Mouse (Mus musculus): ENCODE results near the gene Olfr1243. TPM values are rescaled to one million over a fixed set of nuclear protein-coding genes. Genes with fewer than 3 reads are reported as not detected.
"Not testable (repeated sequence)": the region's sequence is repeated elsewhere in the genome, so short reads cannot be mapped to it uniquely, and the experiment has no call there.

The Olfr1243 gene
- not detected for total RNA-seq (2021)
- long read RNA-seq, experiment 1: 0 reads
- long read RNA-seq, experiment 2: 0 reads

DNA sequence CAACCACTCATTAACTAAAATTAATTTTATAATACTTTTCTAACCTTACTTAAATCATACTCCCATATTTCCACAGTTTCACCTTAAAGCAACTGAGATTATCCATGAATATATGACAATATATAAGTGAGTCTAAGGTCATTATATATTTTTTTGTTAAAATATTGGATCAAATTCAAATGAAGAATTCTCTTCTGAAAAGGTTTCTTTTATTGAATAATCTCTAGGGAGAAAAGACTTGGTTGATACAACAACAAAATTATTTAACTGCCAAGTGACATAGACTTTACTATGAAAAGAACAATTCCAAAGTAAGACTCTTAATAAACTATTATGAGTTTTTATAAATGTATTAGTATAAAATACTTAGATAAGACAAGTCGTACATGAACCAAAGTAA lies at the start of gene Olfr1243:
TSS of gene Olfr1243 (minus strand) at position 101 of the 400 bp plus-strand sequence.
- no peak for DNase-seq
- intact Hi-C loops (cut with DNase I): no loop called here

DNA sequence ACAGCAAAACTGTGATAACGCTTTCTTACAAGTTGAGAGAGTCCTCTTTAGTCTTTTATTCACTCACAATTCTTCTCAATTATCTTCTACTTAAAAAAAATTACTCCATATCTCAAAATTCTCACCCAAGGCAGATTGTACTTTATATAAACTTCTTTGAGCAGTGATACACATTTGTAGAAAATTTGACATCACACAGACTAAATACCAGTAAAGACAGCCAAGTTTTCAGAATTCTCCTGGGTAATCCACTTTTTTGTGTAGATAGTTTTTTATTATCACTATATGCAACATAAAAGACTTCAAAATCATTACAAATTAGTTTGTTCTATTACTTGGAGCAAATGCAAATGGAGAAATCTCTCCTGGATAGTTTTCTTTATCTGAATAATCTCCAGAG lies 47.1 kb upstream of the Olfr1243 start, which contains the start of gene Olfr1245:
TSS of gene Olfr1245 (minus strand) at position 101 of the 400 bp plus-strand sequence.
- DNase-seq: no peak
- no peak for TF ChIP-seq CTCF (IDR thresholded peaks at IDR 0.05)
- intact Hi-C loops (cut with DNase I): no loop called here
- Histone ChIP-seq H3K4me3 (no peak within 1 kb of the TSS), H3K27ac (no peak within 1 kb of the TSS)

More for the DNA sequence above, at the start of gene Olfr1243:
- no peak within 1 kb of the TSS for H3K27ac ChIP-seq
- no peak for TF ChIP-seq CTCF (IDR thresholded peaks at IDR 0.05)
- no peak within 1 kb of the TSS for H3K4me3 ChIP-seq

DNA sequence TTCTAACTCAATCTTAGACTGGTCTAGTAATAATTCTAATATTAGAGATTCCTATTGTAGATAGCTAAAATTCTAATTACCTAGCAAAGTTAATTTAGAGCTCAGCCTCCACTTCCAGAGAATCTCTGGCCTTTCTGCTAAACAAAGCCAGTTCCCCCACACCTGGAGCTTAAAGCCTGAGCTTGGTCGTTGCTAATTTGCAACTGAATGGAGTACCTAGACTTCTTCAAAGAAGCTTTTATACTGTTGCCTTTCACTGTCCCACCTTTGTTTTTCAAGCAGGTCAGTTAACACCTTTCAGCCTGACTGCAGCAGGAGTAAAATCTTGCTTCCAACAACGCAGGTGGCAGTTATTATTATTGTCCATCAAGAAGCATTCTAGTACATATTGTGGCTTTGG lies 31.4 kb upstream of the Olfr1243 start:
- intact Hi-C loops (cut with DNase I); H3K27ac ChIP-seq; DNase-seq; H3K4me3 ChIP-seq: not testable (repeated sequence)

DNA sequence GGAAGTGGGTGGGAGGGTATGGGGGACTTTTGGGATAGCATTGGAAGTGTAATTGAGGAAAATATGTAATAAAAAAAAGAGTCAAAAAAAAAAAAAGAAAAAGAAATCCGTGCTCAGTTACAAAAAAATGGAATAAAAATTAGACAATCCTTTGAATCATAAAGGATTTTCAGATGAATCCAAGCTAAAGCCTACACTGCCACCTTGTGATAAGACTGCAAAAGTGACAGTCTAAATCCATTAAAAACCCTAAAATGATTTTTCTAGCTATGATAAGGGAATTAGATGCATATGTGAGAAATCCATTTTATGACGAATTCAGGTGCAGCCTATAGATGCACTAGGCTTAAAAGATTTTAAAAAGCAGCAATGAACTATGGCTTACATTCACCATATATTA lies 13.2 kb upstream of the Olfr1243 start:
- Histone ChIP-seq H3K27ac (no peak overlapping the region), H3K4me3 (no peak overlapping the region)
- no peak for TF ChIP-seq CTCF (IDR thresholded peaks at IDR 0.05)
- intact Hi-C loops (cut with DNase I): no loop called here
- no peak for DNase-seq

DNA sequence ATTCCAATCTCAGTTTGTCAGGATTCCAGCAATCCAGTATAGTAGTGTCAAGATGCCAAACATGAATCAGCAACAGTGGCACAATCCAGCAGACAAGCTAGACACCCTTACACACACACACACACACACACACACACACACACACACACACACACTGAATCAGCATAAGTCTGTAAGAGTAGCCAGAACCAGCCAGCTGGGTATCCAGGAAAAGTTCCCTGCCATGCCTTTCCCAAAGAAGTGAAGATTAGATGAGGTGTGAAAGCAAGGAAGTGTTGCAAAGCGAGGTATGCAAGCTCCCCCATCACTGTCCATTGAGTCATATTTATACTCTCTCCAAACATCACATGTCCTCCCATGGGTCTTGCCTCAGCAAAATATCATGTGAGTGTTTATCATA lies 8.6 kb upstream of the Olfr1243 start:
- H3K4me3 ChIP-seq: no peak overlapping the region
- TF ChIP-seq CTCF (IDR thresholded peaks at IDR 0.05): no peak
- no peak for DNase-seq
- no peak overlapping the region for H3K27ac ChIP-seq
- intact Hi-C loops (cut with DNase I): no loop called here

DNA sequence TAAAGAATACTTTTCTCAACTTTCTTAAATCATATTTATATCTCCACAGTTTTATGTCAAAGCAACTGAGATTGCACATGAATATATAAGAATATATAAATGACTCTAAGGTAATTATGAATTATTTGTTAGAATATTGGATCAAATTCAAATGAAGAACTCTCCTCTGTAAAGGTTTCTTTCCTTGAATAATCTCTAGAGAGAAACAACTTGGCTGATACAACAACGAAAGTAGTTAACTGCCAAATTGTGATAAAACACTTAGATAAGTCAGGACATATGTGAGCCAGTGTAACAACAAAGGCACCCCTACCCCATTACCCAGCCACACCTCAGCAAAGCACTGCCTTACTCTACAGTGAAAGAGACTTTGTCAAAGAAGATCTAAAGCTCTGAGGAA lies 33.1 kb downstream of the Olfr1243 start, which contains the start of gene Olfr1242:
TSS of gene Olfr1242 (minus strand) at position 101 of the 400 bp plus-strand sequence.
- H3K27ac ChIP-seq: no peak within 1 kb of the TSS
- H3K4me3 ChIP-seq: no peak within 1 kb of the TSS
- no peak for TF ChIP-seq CTCF (IDR thresholded peaks at IDR 0.05)
- intact Hi-C loops (cut with DNase I): no loop called here
- no peak for DNase-seq

DNA sequence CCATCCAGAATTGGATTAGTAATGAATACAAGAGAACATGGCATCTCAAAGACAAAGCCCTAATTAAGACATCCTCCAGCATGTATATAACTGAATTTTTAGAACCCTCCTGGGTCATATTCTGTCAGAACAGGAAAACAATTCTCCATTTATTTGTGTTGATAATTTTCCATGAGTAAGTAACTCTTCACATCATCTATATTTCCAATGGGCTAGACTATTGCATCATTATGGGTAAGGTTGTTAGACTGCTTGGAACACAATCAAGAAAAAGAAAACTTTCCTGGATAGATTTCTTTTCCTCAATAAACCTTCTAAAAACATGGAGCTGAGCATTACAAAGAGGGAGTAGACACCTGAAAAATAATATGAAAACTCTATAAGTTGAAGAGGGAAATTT lies 44.3 kb downstream of the Olfr1243 start, which contains the start of gene Olfr1241:
TSS of gene Olfr1241 (minus strand) at position 101 of the 400 bp plus-strand sequence.
- no peak within 1 kb of the TSS for H3K27ac ChIP-seq
- TF ChIP-seq CTCF (IDR thresholded peaks at IDR 0.05): no peak
- no peak within 1 kb of the TSS for H3K4me3 ChIP-seq
- no peak for DNase-seq
- intact Hi-C loops (cut with DNase I): no loop called here

Other genes with a start within 250 kb of the Olfr1243 start
- gene Olfr1229, start 243.5 kb downstream of the Olfr1243 start, total RNA-seq (2021): not detected
- not detected for gene Olfr1230, start 234.2 kb downstream of the Olfr1243 start, total RNA-seq (2021)
- gene Olfr1231, start 224.4 kb downstream of the Olfr1243 start, total RNA-seq (2021): not detected
- gene Olfr1232, start 201.8 kb downstream of the Olfr1243 start, total RNA-seq (2021): not detected
- not detected for gene Olfr1233, start 189.1 kb downstream of the Olfr1243 start, total RNA-seq (2021)
- gene Olfr1234, start 166.6 kb downstream of the Olfr1243 start, total RNA-seq (2021): not detected
- not detected for gene Olfr1238, start 121.8 kb downstream of the Olfr1243 start, total RNA-seq (2021)
- not detected for gene Olfr1239, start 111.1 kb downstream of the Olfr1243 start, total RNA-seq (2021)
- gene Olfr1240, start 88.5 kb downstream of the Olfr1243 start, total RNA-seq (2021): not detected
- not detected for gene Olfr1241, start 44.4 kb downstream of the Olfr1243 start, total RNA-seq (2021)
- gene Olfr1242, start 33.2 kb downstream of the Olfr1243 start, total RNA-seq (2021): not detected
- gene Olfr1245, start 47.0 kb upstream of the Olfr1243 start, total RNA-seq (2021): not detected
- gene Olfr1246, start 61.7 kb upstream of the Olfr1243 start, total RNA-seq (2021): not detected
- gene Olfr1247, start 82.6 kb upstream of the Olfr1243 start, total RNA-seq (2021): under 1 TPM; 0.03 to 0.06 TPM
- not detected for gene Olfr1248, start 86.8 kb upstream of the Olfr1243 start, total RNA-seq (2021)
- not detected for gene Olfr1249, start 103.5 kb upstream of the Olfr1243 start, total RNA-seq (2021)
- gene Olfr1250, start 130.0 kb upstream of the Olfr1243 start, total RNA-seq (2021): not detected
- not detected for gene Olfr1251, start 140.4 kb upstream of the Olfr1243 start, total RNA-seq (2021)
- gene Olfr1252, start 193.5 kb upstream of the Olfr1243 start, total RNA-seq (2021): not detected
- not detected for gene Olfr1253, start 225.6 kb upstream of the Olfr1243 start, total RNA-seq (2021)

All from gastrocnemius, adult 2 months (tissue).